Mouse (Mus musculus) embryonic facial prominence, embryonic 10.5 days (tissue): ENCODE results near the gene Lrch1. TPM values are rescaled to one million over a fixed set of nuclear protein-coding genes. Genes with fewer than 3 reads are reported as not detected.

Source experiments
- DNase-seq: peaks from one replicate; pipeline ENCODE4 v3.0.0-alpha.2; 2017; ENCODE audit warnings: low spot score
- H3K27ac ChIP-seq: fragments of 300-500 bp; sonication (generic); replicated peaks from 2 replicates; pipeline ENCODE4 v1.5.1; 2016; ENCODE audit warnings: mild to moderate bottlenecking
- H3K27me3 ChIP-seq: fragments of 300-500 bp; sonication (generic); replicated peaks from 2 replicates; pipeline ENCODE4 v1.6.1; 2016; ENCODE audit warnings: low read depth, mild to moderate bottlenecking; ENCODE audit not compliant: poor library complexity, severe bottlenecking
- H3K36me3 ChIP-seq: fragments of 300-500 bp; sonication (generic); replicated peaks from 2 replicates; pipeline ENCODE4 v1.6.1; 2016; ENCODE audit warnings: mild to moderate bottlenecking, moderate library complexity
- H3K4me1 ChIP-seq: fragments of 300-500 bp; sonication (generic); 2 replicates; pipeline ENCODE4 v1.6.1; 2016
- H3K4me3 ChIP-seq: fragments of 300-500 bp; sonication (generic); 2 replicates; pipeline ENCODE4 v1.5.1; 2016; ENCODE audit warnings: mild to moderate bottlenecking, moderate library complexity
- H3K9me3 ChIP-seq: fragments of 300-500 bp; sonication (generic); 2 replicates; pipeline ENCODE4 v1.6.1; 2016; ENCODE audit warnings: mild to moderate bottlenecking
- WGBS: fragments of 180-500 bp; shearing (Covaris S2); methylation state at CpG from one replicate; pipeline ENCODE4 v1.1.7; 2016; 5-methylcytosine and 5-hydroxymethylcytosine counted together
- polyA plus RNA-seq: library from polyadenylated mRNA; unstranded; fragments of >200 nt; fragmentation: Nextera tagmentation; extraction: Ambion mirVana; gene quantifications from 2 replicates; pipeline ENCODE4 v1.2.1, GENCODE M21; 2016

Gene Lrch1
- polyA plus RNA-seq, 1 experiment from 2014 or later, result 9.1 TPM

DNA sequence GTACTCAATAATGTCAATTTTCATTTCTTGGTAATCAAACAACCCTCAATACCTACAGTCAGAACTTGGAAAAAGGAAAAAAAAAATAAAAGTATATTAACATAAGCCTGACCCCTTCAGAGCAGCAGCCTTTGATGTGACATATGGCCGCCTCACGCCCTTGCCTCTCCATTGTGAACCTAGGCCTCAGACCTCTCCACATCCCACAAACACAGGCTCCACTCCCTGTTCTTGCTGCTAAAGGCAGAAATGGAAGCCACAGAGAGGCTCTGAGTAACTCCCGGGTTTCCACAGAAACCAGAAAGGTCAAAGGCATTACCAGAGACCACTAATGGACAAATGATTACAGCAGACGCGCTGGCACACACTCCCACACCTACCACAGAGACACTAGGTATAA lies 116.6 kb downstream of the Lrch1 start:
- DNase-seq, result no peak
- H3K36me3 ChIP-seq, result no peaks in the 10 kb centered on the region
- H3K27me3 ChIP-seq, result no peaks in the 10 kb centered on the region
- peak overlapping the region; percentile 14; the same call in 1 of the 2 replicates for H3K27ac ChIP-seq
- no peaks in the 10 kb centered on the region for H3K9me3 ChIP-seq
- H3K4me3 ChIP-seq, result no peak overlapping the region
- H3K4me1 ChIP-seq, result peaks cover 12% of the 10 kb centered on the region; the same call in 1 of the 2 replicates
- 82% methylated on average over 5 of the region's 5 CpGs for WGBS

DNA sequence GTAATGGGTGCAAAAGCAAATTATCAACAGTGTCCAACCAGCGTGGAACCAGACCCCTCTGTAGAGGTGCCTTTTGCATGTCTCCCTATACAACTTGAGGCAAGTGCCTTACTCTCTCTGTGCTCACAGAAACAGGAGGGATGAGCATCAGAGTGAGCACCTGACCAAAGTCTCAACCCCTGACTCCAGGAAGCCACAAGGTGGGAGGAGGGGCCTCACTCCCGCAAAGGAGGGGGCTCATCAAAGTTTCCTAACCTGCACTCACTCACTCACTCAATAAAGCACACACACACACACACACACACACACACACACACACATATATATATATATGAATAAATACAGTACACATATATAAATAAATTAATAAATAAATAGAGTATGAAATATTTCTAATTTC lies 117.1 kb downstream of the Lrch1 start:
- H3K27me3 ChIP-seq, result no peaks in the 10 kb centered on the region
- no peaks in the 10 kb centered on the region for H3K9me3 ChIP-seq
- WGBS, result 85% methylated on average over 2 of the region's 2 CpGs
- DNase-seq, result no peak
- H3K27ac ChIP-seq, result no peak overlapping the region
- no peak overlapping the region for H3K4me3 ChIP-seq
- peaks cover 3% of the 10 kb centered on the region; the same call in 1 of the 2 replicates for H3K36me3 ChIP-seq
- peaks cover 10% of the 10 kb centered on the region; the same call in 1 of the 2 replicates for H3K4me1 ChIP-seq

DNA sequence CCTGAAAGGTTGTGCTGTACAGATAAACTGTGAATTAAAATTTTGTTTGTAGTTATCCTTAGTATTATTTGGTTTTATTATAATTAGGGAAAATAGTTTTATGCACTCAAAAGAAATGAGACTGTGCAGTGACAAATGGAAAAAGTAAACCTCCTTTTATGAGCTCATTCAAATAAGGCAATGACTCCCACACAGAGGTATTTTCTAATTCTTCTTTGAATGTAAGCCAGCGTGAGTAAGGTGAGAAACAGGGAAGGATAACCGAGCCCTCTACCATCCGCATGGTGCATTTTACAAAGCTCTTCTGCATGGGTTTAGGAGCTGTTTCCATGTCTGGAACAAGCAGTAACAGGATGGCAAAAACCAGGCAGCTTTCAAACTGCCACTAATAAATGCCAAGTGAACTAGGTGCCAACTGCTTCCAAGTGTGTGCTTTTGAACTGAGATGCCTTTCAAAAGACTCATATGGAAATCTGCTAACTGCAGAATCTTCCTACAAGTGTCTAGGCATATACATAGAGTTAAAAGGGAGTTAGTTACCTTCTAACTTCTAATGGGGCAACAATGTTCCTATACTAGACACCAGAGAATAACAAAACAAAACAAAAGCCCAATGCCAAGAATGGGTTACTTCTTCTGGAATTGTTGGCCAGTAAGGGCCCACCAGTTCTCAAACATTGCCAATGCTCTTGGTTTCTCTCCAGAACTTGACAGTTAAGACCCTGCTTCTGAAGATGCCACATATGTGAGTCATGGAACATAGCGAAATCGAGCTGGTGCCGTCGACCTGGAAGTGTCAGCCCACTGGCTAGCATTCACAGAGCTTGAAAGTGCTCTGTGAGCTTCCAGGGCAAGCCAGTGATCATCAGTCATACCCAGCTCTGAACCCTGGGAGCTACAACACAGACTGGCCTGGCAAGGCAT lies 124.7 kb downstream of the Lrch1 start:
- no peaks in the 10 kb centered on the region for H3K9me3 ChIP-seq
- peaks cover 12% of the 10 kb centered on the region; the same call in 1 of the 2 replicates for H3K27me3 ChIP-seq
- 83% methylated on average over 7 of the region's 7 CpGs for WGBS
- no peak overlapping the region for H3K4me3 ChIP-seq
- no peak overlapping the region for H3K27ac ChIP-seq
- peaks cover 23% of the 10 kb centered on the region for H3K4me1 ChIP-seq
- H3K36me3 ChIP-seq, result peaks cover 10% of the 10 kb centered on the region
- DNase-seq, result no peak

DNA sequence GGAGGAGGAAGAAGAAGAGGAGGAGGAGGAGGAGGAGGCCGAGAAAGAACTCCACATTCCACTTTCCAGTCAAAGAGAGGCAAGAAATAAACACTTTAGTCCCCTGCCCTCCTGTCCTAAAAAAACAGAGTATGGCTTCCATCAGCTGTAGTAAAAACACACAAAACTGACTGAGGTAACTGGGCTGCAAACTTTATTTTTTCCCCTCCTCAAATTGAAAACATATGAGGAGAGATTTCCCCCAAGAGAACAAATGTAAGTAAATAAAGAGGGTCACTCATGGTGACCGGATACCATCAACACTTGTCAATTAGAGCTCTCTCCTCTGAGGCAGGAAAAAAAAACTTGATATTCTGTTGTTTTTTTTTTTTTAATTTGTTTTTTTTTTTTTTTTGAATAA lies 125.6 kb downstream of the Lrch1 start:
- Histone ChIP-seq H3K27ac (peak overlapping the region; percentile 69), H3K4me3 (no peak overlapping the region), H3K27me3 (peaks cover 12% of the 10 kb centered on the region; the same call in 1 of the 2 replicates), H3K9me3 (no peaks in the 10 kb centered on the region), H3K4me1 (peaks cover 23% of the 10 kb centered on the region), H3K36me3 (peaks cover 10% of the 10 kb centered on the region)
- 27% methylated on average over 2 of the region's 2 CpGs for WGBS
- DNase-seq, result no peak

DNA sequence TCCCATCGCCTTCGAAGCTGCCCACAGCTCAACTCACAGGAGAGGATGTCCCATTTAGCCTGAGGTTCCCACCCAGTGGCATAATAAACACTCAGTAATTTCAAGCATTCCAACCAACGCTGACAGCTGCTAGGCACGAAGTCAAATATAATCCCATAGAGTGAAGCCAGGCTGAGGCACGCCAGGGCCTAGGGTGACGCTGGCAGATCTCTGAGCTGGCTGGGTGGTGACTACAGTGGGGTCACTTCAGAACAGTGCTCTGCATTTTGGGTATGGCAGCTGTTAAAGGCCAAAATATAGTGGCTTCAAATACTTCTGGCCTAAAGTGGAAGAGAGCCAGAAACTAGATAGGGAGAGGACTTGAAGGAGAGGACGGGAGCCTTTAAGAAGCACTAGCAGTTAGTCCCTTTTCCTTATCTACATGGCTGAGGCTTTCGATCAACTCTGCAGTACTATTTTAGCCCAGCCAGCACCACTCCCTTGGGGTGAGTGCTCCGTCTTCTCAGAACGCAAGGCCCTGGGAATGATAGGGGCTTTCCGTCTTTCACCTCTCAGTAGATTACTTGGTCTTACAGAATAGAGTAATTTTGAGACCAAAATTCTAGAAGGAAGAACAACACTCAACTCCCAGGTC lies 127.4 kb downstream of the Lrch1 start:
- no peak overlapping the region for H3K27ac ChIP-seq
- peaks cover 23% of the 10 kb centered on the region for H3K4me1 ChIP-seq
- no peak overlapping the region for H3K4me3 ChIP-seq
- no peaks in the 10 kb centered on the region for H3K9me3 ChIP-seq
- peaks cover 12% of the 10 kb centered on the region; the same call in 1 of the 2 replicates for H3K27me3 ChIP-seq
- no peak for DNase-seq
- WGBS, result 83% methylated on average over 11 of the region's 11 CpGs
- H3K36me3 ChIP-seq, result peaks cover 4% of the 10 kb centered on the region

DNA sequence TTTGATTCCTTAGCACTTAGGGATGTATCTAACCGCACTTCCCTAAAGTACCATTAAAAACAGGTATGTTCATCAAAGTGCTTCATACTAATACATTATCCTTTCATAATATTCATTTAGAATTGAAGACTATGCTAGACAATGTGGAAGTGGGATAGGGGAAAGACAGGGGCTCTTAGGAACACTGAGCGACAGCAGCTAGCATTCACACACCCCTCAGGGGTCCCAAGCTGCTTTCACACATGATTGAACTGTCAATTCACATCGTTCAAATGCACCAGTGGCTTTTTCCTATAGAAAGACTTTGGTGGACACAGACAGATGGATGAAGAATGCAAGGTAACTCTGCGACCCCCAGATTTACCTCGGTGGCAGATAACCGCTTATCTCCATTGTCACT lies 131.0 kb downstream of the Lrch1 start:
- Histone ChIP-seq H3K36me3 (peaks cover 4% of the 10 kb centered on the region; the same call in 1 of the 2 replicates), H3K9me3 (no peaks in the 10 kb centered on the region), H3K27ac (no peak overlapping the region), H3K27me3 (peaks cover 5% of the 10 kb centered on the region; the same call in 1 of the 2 replicates), H3K4me1 (peaks cover 26% of the 10 kb centered on the region), H3K4me3 (no peak overlapping the region)
- 72% methylated on average over 6 of the region's 6 CpGs for WGBS
- no peak for DNase-seq

DNA sequence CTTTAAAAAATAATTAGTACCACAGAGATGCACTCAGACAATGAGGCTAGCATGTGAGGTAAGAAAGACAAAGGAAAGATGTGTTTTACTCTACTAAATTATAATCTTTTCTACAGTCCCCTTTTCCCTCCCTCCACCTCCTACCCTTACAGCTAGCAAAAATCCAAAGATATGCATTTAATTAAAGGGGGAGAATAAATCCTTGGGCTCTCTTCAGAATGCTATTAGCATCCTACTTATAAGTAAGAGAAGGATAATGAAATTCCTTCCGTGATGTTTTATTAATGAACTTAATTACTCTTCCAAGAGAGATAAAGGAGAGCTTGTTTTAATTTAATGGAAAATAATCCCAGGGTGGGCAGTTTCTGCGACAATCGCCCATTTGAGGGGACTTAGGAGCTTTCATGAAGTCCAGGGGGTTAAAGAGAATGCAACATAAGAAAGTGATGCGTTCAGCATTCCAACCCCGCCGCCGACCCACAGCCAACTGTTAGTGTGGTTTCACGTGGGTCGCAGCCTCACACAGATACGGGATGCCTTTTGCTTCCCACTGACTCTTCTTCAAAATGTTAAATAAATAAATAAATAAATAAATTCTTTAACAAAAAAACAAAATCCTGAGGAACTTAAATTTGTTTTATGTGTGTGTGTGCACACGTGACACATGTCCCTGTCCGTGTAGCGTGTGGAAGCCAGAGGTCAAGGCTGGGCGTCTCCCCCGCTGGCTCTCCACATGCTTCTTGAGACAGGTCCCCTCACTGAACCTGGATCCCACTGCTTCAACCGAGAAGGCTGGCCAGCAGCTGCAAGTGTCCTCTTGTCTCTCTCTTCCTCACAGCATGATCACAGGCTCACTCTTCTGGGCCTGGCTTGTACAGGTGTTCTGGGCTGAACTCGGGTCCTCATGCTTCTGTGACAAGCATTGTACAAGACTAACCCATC lies 132.6 kb downstream of the Lrch1 start:
- Histone ChIP-seq H3K4me1 (peaks cover 20% of the 10 kb centered on the region), H3K27ac (no peak overlapping the region), H3K36me3 (peaks cover 11% of the 10 kb centered on the region), H3K9me3 (no peaks in the 10 kb centered on the region), H3K4me3 (no peak overlapping the region), H3K27me3 (peaks cover 5% of the 10 kb centered on the region; the same call in 1 of the 2 replicates)
- WGBS, result 85% methylated on average over 17 of the region's 17 CpGs
- no peak for DNase-seq

DNA sequence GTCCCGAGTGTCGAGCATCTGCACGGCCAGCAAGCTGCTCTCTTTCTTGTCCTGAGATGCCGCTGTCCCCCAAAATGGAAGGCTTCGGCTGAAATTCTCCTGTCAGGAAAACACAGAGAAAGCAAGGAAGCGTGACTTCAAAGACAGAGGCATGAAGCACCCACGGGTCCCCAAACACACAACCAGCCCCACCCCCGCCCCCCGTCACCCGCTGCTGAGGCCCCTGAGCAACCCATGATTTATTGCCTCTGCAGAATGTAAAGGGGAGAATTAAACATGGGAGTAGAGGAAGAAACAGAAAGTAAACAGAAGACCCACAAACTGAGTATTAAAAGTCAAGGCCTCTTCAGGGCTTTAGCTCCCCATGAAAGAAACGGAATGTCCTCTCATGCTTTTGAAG lies 136.1 kb downstream of the Lrch1 start:
- Histone ChIP-seq H3K4me1 (peaks cover 18% of the 10 kb centered on the region), H3K36me3 (peaks cover 22% of the 10 kb centered on the region), H3K9me3 (no peaks in the 10 kb centered on the region), H3K27me3 (no peaks in the 10 kb centered on the region; the same call in 1 of the 2 replicates), H3K27ac (0 out of 2 replicates have a peak overlapping the region, but pooled peaks have one; percentile 6), H3K4me3 (no peak overlapping the region)
- no peak for DNase-seq
- 74% methylated on average over 11 of the region's 11 CpGs for WGBS

DNA sequence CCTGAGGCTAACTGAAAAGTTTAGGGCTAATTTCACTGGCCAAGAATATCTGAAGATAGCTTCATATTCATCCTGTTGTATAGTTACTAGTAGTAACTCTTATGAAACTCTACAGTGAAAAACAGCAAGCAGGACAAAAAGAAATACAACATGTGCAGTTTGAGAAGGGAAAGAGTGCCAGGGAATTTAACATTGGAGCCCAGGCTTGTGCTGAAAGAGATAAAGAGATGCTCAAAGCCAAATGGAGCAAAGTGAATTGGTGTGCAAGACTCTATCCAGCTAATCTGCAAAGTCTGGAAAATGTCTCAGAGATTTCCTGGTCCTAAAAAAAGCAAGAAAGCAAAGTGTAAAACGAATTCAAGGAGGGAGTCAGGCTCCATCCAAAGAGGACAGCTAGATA lies 145.7 kb downstream of the Lrch1 start:
- Histone ChIP-seq H3K27ac (no peak overlapping the region), H3K9me3 (peaks cover 8% of the 10 kb centered on the region; the same call in 1 of the 2 replicates), H3K27me3 (no peaks in the 10 kb centered on the region), H3K4me3 (no peak overlapping the region), H3K36me3 (peaks cover 53% of the 10 kb centered on the region), H3K4me1 (0 out of 2 replicates have a peak, but pooled peaks cover 3% of the 10 kb centered on the region)
- no peak for DNase-seq
- WGBS, result 68% methylated on average over 1 of the region's 1 CpGs

DNA sequence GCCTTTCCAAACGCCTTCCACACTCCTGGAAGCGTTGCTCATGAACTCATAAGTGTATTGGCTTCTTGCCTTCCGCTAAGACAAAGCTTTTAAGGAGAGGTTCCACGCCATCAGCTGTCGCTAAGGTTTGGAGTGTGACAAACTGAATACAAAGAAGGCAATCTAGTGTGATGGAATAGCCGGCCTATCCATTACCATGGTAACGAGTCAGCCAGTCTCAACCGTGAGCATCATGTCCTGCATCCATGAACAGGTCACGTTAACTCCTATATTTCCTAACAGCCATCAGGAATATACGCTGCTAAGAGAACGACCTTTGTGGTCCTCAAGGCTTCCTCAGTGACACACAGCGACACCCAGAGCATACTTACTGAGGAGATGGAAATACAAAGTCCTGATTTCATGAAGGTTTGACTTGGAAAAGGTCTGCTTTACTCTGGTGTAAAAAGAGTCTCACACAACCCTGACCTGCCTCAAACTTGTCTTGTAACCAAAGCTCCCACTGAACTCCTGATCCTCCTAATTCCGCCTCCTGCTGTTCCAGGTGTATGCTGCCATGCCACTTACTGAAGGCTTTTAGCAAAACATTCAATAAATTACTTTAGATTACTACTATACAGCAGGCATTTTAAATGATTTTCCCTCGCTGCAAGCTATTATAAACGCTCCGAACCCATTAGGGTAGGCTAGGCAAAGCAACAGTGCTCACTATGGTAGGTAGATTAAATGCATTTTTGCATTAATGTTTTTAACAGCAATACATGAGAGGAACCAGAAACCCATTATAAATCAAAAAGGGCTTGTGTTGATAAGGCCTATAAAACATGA lies 149.4 kb downstream of the Lrch1 start:
- Histone ChIP-seq H3K4me3 (no peak overlapping the region), H3K36me3 (peaks cover 36% of the 10 kb centered on the region), H3K4me1 (0 out of 2 replicates have a peak, but pooled peaks cover 3% of the 10 kb centered on the region), H3K27me3 (no peaks in the 10 kb centered on the region), H3K9me3 (peaks cover 8% of the 10 kb centered on the region; the same call in 1 of the 2 replicates), H3K27ac (no peak overlapping the region)
- 85% methylated on average over 16 of the region's 16 CpGs for WGBS
- no peak for DNase-seq

DNA sequence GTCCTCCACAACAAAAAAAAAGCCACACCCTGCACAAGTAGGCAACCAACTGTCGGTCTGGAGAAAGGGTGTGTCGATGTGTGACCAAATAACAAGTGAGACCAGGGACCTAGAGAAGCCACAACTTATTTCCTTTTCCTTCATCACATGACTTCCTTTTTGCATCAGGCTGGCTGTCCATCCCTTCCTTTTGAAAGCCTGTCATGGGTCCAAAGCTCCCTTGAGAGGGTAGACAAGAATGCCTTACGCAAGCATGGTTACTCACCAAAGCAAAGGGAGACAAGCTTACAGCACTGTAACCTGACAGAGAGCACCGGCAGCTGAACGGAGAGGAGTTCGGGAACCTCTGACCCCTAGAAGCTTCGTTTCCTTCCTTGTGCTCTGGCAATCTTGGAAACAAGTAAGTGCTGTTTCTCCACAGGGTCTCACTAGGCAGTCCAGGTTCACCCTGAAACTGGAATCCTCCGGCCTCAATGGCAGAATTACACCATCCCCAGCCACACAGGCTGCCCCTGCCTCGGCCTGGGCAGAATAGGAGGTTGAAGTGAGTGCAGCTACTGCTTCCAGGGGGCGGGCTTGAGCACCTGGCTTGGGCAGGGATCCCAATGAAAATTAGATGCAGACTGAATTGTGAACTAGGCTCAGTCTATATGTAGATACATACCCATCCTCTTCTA lies 150.2 kb downstream of the Lrch1 start:
- WGBS, result 80% methylated on average over 10 of the region's 10 CpGs
- Histone ChIP-seq H3K9me3 (peaks cover 8% of the 10 kb centered on the region; the same call in 1 of the 2 replicates), H3K4me3 (no peak overlapping the region), H3K27ac (no peak overlapping the region), H3K27me3 (no peaks in the 10 kb centered on the region), H3K4me1 (0 out of 2 replicates have a peak, but pooled peaks cover 3% of the 10 kb centered on the region), H3K36me3 (peaks cover 35% of the 10 kb centered on the region)
- DNase-seq, result no peak
